Mouse (Mus musculus): ENCODE data around the gene Cttnbp2.

GRCm38 (mm10) chr6:18517626-18518025 is 3.0 kb upstream of the Cttnbp2 start:
- TF ChIP-seq CTCF (IDR thresholded peaks at IDR 0.05; ENCODE audit: low read depth) (no peak), EP300 (IDR thresholded peaks at IDR 0.05; ENCODE audit: low read depth) (no peak)

All from liver, postnatal 0 days (tissue).